Mouse (Mus musculus): ENCODE results near the gene Plpp3.

DNA sequence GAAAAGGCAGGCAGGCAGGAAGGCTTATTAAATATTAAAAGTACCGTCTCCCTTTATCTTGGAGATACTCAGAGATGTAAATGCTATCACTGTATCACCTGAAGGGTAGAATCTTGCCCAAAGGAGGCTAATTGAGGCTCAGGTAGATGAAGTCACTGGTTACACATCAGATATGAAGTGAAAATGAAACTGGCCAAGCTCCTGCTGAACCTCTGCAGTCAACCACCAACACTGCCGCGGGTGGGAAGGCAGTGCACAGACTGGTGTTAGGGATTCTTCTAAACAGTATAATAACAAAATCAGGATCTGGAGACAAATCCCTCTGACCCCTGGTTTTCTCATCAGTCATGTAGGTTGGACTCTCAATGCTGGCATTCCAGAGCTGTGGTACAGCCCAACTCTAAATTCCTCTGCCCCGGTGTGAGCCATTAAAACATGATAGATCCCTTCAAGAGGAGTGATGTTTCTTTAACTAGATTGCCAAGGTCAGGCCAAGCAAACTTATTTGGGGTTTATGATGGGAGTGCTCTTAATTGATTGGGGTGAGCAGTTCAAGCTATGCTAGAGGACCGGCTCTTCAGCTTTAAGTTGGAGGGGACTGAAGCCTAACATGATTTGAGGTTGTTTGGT, 95.5 kb downstream of the Plpp3 start:
- no peak for TF ChIP-seq CTCF (IDR thresholded peaks at IDR 0.05 in 2 of 3, conservative IDR thresholded peaks at IDR 0.05 in 1 of 3; ENCODE audit: control insufficient read depth in 1 of 3, insufficient read depth in 1 of 3, low read depth in 2 of 3, low read length in 3 of 3, poor library complexity in 1 of 3, severe bottlenecking in 1 of 3)
- no peak for TF ChIP-seq POLR2A (IDR thresholded peaks at IDR 0.05; ENCODE audit: control insufficient read depth in 1 of 2, insufficient read depth in 1 of 2, low read depth in 1 of 2, low read length in 2 of 2, poor library complexity in 1 of 2)
- no peak for TF ChIP-seq MAX (IDR thresholded peaks at IDR 0.05; ENCODE audit: low read length)
- TF ChIP-seq EP300 (IDR thresholded peaks at IDR 0.05; ENCODE audit: low read depth in 1 of 2, low read length in 2 of 2) = no peak
- TF ChIP-seq POLR2AphosphoS2 (IDR thresholded peaks at IDR 0.05; ENCODE audit: low read length) = no peak
- no peak for TF ChIP-seq MYC (IDR thresholded peaks at IDR 0.05; ENCODE audit: low read depth, low read length)
- no peak for TF ChIP-seq GABPA (IDR thresholded peaks at IDR 0.05; ENCODE audit: low read depth, low read length)
- no peak for TF ChIP-seq POLR2AphosphoS5 (IDR thresholded peaks at IDR 0.05; ENCODE audit: borderline replicate concordance, low read depth, low read length)
- TF ChIP-seq ZC3H11A (IDR thresholded peaks at IDR 0.05; ENCODE audit: low read depth, low read length) = no peak
- TF ChIP-seq SIN3A (IDR thresholded peaks at IDR 0.05; ENCODE audit: low read length) = no peak
- no peak for TF ChIP-seq TBP (IDR thresholded peaks at IDR 0.05; ENCODE audit: low read depth, low read length)
- no peak for TF ChIP-seq NELFE (IDR thresholded peaks at IDR 0.05; ENCODE audit: low read depth, low read length)
- no peak for TF ChIP-seq TCF12 (IDR thresholded peaks at IDR 0.05; ENCODE audit: low read depth, low read length)
